Mouse (Mus musculus): ENCODE data around the gene Pelp1.

DNA sequence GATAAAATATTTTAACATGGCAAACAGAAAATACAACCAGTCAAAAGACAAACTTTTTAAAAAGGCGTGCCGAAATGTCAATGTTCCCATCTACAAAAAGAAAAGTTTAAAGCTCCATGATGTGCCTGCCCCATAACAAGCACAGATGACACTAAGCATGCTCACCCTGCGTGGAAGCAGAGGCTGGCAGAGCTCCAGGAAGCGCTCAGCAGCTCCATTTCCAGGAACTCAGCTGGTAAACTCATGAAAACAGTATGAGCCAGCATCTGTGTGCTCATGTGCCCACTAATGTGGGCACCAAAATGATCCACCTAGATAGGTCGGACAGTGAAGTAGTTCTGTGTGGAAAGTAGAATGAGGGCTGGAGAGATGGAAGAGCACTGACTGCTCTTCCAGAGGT, 20.4 kb downstream of the Pelp1 start:
- TF ChIP-seq CTCF (IDR thresholded peaks at IDR 0.05; ENCODE audit: low read depth) = no peak
- no peak for TF ChIP-seq EP300 (IDR thresholded peaks at IDR 0.05; ENCODE audit: low read depth)

Measured in liver, embryonic 14.5 days (tissue).